Mouse (Mus musculus) mesoderm, embryonic 11.5 days (tissue): ENCODE data around the gene Ankrd34a.

Source experiments
- DNase-seq: peaks from one replicate; pipeline ENCODE4 v3.0.0-alpha.2; 2012; ENCODE audit warnings: low read depth, low spot score

Gene Ankrd34a

DNA sequence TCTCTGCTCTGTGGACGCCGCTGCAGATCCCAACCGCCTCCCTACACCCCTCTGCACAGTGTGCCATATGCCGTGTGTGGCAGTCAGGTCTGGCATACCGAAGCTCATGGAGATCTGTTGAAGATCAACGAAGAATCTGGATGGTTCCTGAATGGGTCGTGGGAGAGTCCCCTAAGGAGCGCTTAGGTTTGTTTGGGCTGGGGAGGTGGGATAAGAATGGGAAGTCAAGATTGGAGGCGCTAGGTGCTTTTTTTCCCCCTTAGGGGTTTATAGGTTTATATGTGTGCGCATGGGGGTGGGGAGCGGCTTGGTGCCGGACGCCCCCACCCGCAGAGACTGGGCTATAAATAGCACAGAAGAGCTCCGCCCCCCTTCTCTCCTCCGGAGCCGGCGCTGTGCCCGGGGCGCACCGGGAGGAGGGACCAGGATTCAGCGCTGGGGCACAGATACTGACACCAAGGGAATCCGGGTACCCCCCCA is at the start of gene Ankrd34a:
TSS of gene Ankrd34a (plus strand) at position 409 of the 480 bp plus-strand sequence.
- no peak for DNase-seq

DNA sequence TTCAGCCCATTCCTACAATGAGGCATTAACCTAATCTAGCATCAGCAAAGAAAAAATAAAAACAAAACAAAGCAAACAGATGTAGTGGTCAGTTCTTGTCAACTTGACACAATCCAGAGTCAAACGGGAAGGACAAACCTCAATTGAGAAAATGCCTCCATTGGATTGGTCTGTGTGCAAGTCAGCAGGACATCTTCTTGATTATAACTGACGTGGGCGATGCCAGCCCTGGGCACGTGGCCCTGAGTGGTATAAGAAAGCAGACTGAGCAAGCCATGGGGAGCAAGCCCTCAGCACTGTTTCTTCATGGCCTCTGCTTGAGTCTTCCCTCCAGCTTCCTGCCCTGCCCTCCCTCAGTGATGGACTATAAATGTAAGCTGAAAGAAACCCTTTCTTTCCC is 49.6 kb upstream of the Ankrd34a start:
- DNase-seq = no peak

DNA sequence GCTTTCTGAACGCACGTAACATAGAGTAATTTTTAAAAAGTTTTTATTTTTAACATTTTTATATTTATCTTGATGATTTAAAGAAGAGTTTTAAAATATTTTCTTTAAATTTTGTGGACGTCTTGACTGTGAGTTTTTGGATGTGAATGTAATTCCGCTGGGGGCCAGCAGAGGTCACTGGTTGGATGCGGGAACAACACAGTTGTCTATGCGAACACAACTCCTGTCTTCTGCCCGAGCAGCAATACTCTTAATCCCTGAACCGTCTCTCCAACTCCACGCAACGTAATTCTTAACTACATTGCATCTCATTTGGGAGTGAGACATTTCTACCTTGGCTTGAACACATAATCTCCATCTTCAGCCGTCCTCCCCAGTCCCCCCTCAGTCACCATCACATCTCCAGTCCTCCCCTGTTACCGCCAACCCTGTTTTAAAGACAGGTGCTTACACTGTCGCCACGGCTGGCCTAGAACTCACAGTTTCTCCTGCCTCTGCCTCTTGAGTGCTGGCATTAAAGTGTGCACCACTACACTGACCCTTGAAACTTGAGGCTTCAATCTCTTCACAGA is 49.0 kb upstream of the Ankrd34a start:
- DNase-seq = peak; percentile 74

DNA sequence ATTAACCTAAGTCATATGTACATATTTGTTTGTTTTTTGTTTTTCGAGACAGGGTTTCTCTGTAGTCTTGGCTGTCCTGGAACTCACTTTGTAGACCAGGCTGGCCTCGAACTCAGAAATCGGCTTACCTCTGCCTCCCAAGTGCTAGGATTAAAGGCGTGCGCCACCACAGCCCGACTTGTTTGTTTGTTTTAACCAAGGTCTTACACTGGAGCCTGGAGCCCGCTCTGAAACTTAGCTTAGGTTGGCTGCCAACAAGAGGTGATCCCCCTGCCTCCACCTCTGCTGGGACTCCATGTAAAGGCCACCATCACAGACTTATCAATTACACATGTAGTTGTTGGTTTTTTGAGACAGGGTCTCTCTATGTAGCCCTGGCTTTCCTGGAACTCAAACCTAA is 47.6 kb upstream of the Ankrd34a start:
- no peak for DNase-seq

DNA sequence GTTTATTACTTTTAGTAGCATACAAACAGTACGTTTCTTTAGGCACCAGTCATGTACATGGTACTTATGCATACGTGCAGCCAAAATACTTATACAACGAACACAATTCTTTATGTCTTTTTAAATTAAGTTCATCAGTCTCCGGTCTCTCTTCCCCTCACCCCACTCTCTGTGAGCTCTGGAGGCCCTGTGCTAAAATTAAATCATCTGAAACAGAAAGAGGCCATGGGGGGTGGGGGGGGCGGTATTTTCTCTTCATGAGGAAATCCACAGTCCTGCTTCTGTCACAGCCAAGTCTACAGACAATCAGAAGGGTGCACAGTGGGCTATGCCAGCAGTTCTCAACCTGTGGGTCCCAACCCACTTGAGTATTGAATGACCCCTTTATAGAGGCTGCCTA is 47.1 kb upstream of the Ankrd34a start:
- no peak for DNase-seq

DNA sequence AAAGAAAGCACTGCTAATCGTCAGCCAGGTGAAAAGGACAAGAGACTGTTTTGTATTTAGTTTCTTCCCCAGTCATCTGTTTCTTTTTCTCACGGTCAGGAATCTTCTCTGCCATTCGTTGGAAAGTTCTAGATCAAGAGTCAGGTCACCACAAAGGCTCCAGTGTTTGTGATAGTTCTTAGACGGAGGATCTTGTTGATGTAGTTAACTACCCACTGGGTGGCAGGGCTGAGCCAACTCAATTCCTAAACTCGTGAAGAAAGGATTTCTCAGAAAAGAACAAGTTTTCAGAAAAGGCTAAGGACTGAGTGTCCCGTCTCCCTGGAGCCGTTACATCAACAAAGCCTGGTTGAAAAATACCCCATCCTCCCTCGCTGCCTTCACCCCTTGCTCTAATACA is 45.2 kb upstream of the Ankrd34a start:
- peak; percentile 50 for DNase-seq

DNA sequence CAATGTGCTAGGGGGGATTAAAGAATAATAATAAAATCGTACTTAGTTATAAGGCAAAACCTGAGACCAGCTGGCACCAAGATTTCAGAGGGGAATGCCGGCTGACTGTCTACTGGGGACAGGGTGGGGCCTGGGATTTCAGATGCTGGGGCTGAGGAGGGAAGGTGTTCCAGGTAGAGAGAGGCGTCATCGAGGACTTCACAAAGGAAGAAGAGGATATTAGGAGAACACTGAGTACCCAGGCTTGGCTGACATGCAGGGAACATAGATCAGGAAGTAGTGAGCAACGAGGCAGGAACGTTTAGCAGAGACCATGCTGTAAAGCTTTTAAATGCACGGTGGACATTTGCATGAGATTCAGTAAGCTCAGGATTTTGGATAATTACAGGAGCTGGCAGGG is 44.5 kb upstream of the Ankrd34a start:
- no peak for DNase-seq

DNA sequence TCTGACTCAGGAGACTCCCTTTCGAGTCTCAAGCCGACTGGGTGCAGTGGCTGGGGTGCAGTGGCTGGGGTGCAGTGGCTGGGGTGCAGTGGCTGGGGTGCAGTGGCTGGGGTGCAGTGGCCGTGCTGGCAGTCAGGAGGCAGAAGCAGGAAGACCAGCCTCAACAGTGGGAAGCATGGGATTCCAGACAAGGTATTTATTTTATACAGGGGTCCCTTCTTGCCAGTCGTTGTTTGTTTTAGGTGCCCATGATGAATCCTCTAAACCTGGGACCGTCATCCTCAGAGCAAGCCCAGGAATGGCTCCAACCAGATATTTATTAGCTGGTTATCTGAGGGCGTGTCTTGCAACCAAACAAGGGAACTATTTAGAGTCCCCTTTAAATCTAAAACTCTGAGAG is 42.8 kb upstream of the Ankrd34a start:
- DNase-seq = no peak

DNA sequence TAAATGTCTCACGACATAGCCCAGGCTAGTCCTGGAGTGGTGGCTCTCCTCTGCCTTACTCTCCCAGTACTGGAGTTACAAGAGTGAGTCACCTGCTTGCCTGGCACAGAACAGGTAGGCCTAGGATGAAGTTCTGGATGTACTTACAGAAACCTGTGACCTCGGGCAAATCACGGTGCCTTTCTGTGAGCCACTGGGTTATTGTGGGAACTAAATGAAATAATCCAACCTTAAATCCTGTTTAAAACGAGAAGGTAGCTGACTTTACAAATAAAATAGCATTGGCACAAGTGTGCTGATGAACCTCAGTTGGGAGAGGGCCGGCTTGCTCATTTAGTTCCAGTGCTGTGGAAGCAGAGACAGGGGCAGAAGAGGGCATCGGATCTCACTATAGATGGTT is 42.2 kb upstream of the Ankrd34a start:
- no peak for DNase-seq

DNA sequence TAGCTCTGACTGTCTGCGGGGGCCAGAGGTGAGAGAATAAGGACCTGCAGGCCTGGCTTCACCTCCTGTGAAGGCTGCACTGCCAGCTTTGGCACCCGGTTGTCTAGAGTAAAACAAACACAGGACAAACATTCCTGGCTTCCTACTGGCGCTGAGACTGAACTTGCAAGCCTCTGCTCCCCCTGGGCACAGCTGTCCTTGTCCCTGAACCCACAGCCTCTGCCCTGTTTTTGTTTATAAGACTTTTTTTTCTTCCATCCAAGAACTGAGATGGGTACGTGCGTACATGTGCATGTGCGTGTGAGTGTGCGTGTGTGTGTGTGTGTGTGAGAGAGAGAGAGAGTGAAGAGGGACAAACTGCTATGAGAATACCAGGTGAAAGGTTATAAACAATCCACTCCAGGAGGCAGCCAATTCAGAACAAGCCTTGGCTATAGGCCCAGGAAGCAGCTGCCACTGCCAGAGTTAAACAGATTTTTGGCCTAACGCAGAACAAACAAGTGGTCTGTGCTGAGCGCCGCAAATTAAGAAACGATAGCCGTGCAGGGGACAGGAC is 41.3 kb upstream of the Ankrd34a start:
- no peak for DNase-seq

DNA sequence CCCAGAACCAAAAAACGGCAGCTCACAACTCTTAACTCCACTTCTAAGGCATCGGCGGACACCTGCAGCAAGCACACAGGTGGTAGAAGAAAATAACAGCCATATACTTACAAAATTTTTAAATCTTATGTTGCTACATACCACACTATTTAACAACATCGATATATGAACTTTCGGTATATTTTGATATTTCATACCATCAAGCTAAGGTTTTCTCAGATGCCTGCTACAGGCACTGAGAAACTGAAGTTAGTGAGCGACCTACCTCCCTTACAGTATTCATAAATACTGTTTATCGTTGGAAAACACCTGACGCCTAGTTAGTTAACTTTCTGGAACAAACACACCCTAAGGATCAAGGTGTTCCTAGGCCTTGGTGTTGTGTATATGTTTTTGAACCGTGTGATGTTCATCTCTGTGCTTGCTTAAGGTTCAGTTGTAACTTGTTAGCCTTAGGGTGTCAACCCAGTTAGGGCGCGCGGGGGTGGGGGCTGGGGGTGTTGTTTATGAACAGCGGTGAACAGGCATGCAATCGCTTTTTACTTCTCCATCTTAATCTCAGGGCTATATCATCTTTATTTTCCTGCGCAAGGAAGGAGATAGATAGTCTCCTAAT is 40.3 kb upstream of the Ankrd34a start:
- no peak for DNase-seq

DNA sequence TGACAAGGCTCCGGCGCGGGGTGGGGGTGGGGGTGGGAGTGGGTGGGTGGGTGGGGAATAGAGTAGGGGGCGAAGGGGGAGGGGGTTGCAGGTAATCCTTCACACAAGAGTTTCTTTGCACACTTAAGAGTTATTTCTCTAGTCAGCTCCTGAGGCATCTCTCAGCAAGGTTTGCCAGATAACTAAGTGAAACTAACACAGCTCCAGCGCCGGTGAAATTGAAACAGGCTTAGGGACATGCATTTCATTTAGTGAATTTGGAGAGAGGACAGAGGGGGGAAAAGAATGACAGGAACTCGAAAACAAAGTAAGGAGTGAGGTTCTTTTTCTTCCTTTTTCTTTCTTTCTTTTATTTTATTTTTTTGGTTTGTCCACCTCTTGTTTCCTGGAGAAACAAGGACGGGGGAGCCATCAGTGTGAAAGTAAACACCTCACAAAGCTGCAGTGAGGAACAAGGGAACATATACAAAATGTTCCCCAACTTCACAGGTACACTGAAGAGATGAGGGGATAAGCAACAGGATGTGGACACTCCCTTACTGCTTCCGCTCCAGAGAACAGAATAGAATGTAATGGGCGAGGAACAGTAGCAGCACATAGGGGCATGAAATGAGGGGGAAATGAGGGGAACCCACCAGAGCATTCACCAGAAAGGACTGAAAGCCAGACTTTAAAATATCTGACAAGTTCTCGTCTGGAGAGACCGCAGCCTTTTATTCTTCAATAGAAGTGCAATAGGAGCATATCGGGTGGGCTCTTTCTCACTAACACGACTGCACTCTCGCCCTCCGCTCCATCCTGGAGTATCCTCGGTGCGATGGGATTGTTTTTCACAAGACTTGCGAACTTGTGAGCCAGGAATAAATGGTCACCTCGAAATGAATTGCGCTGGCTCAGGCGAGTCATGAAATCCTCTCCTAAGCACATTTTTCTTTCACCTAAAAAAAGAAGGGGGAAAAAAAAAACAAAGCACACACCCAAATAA is 39.5 kb upstream of the Ankrd34a start:
- no peak for DNase-seq

DNA sequence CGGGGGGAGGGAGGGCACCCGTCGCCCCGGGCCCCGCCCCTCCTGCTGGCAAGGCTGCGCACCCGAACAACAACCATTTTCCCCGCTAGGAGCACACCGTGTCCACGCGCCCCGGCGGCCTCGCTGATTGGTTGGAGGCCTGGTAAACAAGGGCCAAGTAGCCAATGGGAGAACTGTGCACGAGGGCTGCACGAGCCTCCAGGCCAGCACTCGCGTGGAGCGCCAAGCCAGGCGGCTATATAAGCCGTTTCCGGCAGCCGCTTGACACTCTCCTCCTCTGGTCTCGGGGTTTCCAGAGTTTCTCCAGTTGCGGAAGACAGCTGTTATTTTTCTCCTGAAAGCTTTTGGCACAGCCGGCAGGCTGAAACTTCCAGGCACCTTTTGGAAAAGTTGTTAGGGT is 38.7 kb upstream of the Ankrd34a start, which contains the start of gene Txnip:
TSS of gene Txnip (plus strand) at position 264 of the 400 bp plus-strand sequence.
- DNase-seq = peak; percentile 99

DNA sequence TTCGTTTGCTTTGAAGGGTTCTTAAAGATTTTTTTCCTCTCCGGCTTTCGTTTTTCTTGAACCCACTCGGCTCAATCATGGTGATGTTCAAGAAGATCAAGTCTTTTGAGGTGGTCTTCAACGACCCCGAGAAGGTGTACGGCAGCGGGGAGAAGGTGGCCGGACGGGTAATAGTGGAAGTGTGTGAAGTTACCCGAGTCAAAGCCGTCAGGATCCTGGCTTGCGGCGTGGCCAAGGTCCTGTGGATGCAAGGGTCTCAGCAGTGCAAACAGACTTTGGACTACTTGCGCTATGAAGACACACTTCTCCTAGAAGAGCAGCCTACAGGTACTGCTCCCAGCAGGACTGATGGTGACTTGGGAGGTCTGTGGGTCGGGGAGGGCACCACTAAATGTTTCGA is 38.3 kb upstream of the Ankrd34a start:
- DNase-seq = no peak

DNA sequence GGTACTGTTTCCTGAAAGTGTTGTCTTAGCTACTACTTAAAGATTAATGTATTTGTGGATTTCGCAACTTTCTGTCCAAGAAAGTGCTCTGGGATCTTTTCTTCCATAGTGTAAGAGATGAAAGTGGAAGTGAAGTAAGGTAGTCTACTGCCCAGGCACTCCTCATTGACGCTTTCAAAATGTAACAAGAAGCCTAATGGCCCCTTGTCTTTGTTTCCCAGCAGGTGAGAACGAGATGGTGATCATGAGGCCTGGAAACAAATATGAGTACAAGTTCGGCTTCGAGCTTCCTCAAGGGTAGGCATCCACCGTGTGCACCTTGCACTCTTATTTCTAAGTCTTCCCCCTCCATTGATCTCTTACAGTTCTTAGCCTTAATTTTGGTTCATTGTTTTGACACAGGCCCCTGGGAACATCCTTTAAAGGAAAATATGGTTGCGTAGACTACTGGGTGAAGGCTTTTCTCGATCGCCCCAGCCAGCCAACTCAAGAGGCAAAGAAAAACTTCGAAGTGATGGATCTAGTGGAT is 37.7 kb upstream of the Ankrd34a start:
- no peak for DNase-seq

DNA sequence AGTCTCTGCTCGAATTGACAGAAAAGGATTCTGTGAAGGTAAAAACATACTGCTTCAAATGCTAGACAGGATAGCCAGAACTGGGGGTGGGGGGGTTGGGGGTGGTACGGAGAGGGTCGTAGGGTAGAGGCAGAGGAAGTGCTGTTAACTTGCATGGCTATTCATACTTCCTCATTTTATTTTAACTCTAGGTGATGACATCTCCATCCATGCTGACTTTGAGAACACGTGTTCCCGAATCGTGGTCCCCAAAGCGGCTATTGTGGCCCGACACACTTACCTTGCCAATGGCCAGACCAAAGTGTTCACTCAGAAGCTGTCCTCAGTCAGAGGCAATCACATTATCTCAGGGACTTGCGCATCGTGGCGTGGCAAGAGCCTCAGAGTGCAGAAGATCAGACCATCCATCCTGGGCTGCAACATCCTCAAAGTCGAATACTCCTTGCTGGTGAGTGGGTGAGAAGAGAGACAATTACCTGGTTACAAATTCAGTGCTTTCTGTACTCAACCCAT is 37.0 kb upstream of the Ankrd34a start:
- DNase-seq = no peak

DNA sequence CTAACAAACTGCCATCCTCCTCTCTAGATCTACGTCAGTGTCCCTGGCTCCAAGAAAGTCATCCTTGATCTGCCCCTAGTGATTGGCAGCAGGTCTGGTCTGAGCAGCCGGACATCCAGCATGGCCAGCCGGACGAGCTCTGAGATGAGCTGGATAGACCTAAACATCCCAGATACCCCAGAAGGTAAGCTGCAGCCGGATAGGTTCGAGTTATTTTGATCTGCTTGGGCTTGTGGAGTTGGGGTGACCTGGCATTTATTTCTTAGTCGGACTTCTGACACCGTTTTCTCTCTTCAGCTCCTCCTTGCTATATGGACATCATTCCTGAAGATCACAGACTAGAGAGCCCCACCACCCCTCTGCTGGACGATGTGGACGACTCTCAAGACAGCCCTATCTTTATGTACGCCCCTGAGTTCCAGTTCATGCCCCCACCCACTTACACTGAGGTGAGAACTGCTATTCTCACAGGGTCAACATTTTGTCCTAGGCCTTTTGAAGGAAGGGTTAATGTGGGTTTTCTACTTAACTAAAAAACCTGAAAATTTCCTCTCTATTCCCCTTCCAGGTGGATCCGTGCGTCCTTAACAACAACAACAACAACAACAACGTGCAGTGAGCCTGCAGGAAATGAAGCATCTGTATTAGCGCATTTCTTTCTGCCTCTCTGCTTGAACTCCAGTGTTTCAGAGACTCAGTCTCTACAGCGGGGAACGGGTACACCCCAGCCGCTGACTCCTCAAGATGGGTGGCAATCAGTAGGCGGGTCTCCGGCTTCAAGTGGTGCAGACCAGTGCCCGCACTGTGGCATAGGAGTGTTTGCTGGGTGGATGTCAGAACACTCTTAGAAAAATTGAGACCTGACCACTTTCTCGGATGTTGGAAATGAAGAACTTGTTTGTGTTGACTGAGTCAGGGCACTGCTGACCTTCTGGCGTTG is 36.3 kb upstream of the Ankrd34a start:
- DNase-seq = no peak

DNA sequence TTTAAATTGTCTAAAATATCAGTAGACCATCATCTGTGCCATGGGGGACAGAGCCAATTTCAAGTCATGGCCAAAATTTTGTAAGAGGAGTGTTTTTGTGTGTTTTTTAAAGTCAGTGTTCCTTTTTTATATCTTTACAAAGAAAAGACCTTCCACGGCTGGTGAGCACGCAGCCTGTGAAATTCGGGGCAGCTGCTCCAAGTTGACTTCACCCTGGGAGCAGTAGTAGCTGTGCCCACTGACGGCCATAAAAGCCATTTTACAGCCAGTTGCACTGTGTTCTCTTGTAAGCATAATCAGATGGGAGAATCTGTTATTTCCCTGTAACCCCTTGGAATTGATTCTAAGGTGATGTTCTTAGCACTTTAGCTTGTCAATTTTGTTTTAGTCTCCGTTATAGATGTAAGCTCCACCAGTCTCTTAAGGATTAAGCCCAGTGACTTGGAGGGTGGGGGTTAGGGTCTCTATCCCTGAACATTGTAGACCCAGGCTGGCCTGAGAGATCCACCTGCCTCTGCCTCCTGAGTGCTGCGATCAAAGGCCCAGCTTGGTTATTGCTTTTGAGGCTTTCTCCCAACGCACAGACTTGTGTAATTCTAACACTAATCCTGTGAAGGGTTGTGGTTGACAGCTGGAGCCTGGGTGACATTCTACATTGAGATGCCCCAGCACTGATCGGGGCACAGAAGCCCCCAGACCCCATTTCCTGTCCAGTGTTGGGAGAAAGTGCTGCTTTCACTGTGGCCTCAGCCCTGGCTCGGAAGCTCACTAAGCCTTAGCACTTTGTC is 35.4 kb upstream of the Ankrd34a start:
- no peak for DNase-seq

DNA sequence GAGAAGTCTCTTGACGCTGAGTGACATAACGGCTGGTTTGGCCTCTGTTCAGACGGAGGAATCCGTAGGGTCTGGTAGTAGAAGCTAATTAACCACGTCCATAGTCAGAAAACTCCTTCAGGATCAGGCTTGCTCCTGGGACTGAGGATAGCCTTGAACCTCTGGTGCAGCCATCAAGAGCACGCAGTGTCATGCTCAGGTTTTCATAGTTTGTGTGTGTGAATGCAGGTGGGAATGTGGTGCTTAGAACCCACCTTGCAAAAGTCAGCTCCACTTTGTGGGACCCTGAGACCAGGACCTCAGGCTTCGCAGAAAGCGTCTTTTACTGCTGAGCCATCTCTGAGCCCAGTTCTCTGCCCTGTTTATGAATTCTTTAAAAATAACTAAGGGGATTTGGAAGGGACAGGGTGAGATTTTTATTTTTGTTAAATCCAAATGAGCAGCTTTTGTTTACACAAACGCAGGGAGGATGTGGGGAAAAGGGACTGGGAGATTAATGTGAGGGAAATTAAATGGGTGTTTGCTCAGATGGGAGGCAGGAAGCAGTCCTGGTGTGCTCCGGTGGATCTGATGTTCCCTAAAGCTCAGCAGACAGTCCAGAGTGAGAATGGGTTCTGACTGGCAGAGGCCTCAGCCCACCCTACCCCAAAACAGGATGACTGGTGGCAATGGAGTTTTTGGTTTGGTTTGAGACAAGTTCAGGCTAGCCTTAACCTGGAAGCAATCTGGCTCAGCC is 34.3 kb upstream of the Ankrd34a start:
- DNase-seq = no peak
